Mouse (Mus musculus) midbrain, embryonic 15.5 days (tissue): ENCODE measurements around the gene Ddi2. TPM values are rescaled to one million over a fixed set of nuclear protein-coding genes. Genes with fewer than 3 reads are reported as not detected.
A peak's percentile ranks its signal among the peaks of the same experiment; 100 is the strongest.

Experiments
- ATAC-seq: fragments of 200-750 bp; cut with Nextera tagmentation; replicated peaks from 2 replicates; pipeline ENCODE4 v1.8.0; 2017; ENCODE audit warnings: moderate TSS enrichment
- H3K27ac ChIP-seq: fragments of 300-500 bp; sonication (generic); 2 replicates; pipeline ENCODE4 v1.5.1; 2015; ENCODE audit warnings: mild to moderate bottlenecking, inconsistent platforms
- H3K27me3 ChIP-seq: fragments of 300-500 bp; sonication (generic); replicated peaks from 2 replicates; pipeline ENCODE4 v1.6.1; 2015; ENCODE audit warnings: inconsistent platforms
- H3K36me3 ChIP-seq: fragments of 300-500 bp; sonication (generic); replicated peaks from 2 replicates; pipeline ENCODE4 v1.6.1; 2015; ENCODE audit warnings: inconsistent platforms
- H3K4me1 ChIP-seq: fragments of 300-500 bp; sonication (generic); 2 replicates; pipeline ENCODE4 v1.6.1; 2015; ENCODE audit warnings: inconsistent platforms
- H3K4me2 ChIP-seq: fragments of 300-500 bp; sonication (generic); 2 replicates; pipeline ENCODE4 v1.6.1; 2015; ENCODE audit warnings: inconsistent platforms, mild to moderate bottlenecking, moderate library complexity
- H3K4me3 ChIP-seq: fragments of 300-500 bp; sonication (generic); 2 replicates; pipeline ENCODE4 v1.5.1; 2015; ENCODE audit warnings: mild to moderate bottlenecking, inconsistent platforms
- H3K9ac ChIP-seq: fragments of 300-500 bp; sonication (generic); 2 replicates; pipeline ENCODE4 v1.6.1; 2015; ENCODE audit warnings: mild to moderate bottlenecking, inconsistent platforms
- H3K9me3 ChIP-seq: fragments of 300-500 bp; sonication (generic); 2 replicates; pipeline ENCODE4 v1.6.1; 2016; ENCODE audit warnings: inconsistent platforms
- WGBS: fragments of 180-500 bp; shearing (Covaris S2); methylation state at CpG from one replicate; pipeline ENCODE4 v1.1.7; 2015; ENCODE audit warnings: mixed read lengths; 5-methylcytosine and 5-hydroxymethylcytosine counted together
- polyA plus RNA-seq: library from polyadenylated mRNA; unstranded; fragments of >200 nt; fragmentation: Nextera tagmentation; extraction: Ambion mirVana; gene quantifications from 2 replicates; pipeline ENCODE4 v1.2.1, GENCODE M21; 2015

Gene Ddi2
- polyA plus RNA-seq, 1 experiment from 2014 or later = 13.3 TPM

- no peaks in the 10 kb centered on the region for H3K9me3 ChIP-seq
- peaks cover 11% of the 10 kb centered on the region for H3K4me1 ChIP-seq
- peak overlapping the region; percentile 46 for H3K27ac ChIP-seq
- peak overlapping the region; percentile 43 for H3K4me3 ChIP-seq
- H3K36me3 ChIP-seq = no peaks in the 10 kb centered on the region
- WGBS = 24% methylated on average over 9 of the region's 9 CpGs
- H3K9ac ChIP-seq = peak overlapping the region; percentile 35
- no peak for ATAC-seq
- H3K4me2 ChIP-seq = peak overlapping the region; percentile 66
- no peaks in the 10 kb centered on the region for H3K27me3 ChIP-seq
Measured at GRCm38 (mm10) chr4:141735206-141735560, 12.0 kb upstream of the Ddi2 start.

GRCm38 (mm10) chr4:141734446-141735205 is 11.4 kb upstream of the Ddi2 start:
- Histone ChIP-seq H3K27me3 (no peaks in the 10 kb centered on the region), H3K9ac (peak overlapping the region; percentile 35), H3K9me3 (no peaks in the 10 kb centered on the region), H3K36me3 (no peaks in the 10 kb centered on the region), H3K4me1 (peaks cover 11% of the 10 kb centered on the region), H3K27ac (peak overlapping the region; percentile 46), H3K4me3 (peak overlapping the region; percentile 43), H3K4me2 (peak overlapping the region; percentile 66)
- peak; percentile 99 for ATAC-seq
- WGBS = 5% methylated on average over 24 of the region's 24 CpGs

- ATAC-seq = no peak
- 78% methylated on average over 5 of the region's 5 CpGs for WGBS
- Histone ChIP-seq H3K9ac (no peak overlapping the region), H3K4me1 (peaks cover 11% of the 10 kb centered on the region), H3K4me3 (no peak overlapping the region), H3K36me3 (no peaks in the 10 kb centered on the region), H3K27me3 (no peaks in the 10 kb centered on the region), H3K9me3 (no peaks in the 10 kb centered on the region), H3K27ac (no peak overlapping the region), H3K4me2 (no peak overlapping the region)
Measured at GRCm38 (mm10) chr4:141731766-141732165, 8.5 kb upstream of the Ddi2 start.

GRCm38 (mm10) chr4:141730401-141730800 is 7.2 kb upstream of the Ddi2 start:
- WGBS = 86% methylated on average over 13 of the region's 13 CpGs

GRCm38 (mm10) chr4:141729266-141729665 is 6.0 kb upstream of the Ddi2 start:
- no peak for ATAC-seq
- Histone ChIP-seq H3K4me3 (no peak overlapping the region), H3K9ac (no peak overlapping the region), H3K27ac (no peak overlapping the region), H3K27me3 (no peaks in the 10 kb centered on the region), H3K36me3 (no peaks in the 10 kb centered on the region), H3K4me2 (no peak overlapping the region), H3K9me3 (no peaks in the 10 kb centered on the region), H3K4me1 (peaks cover 2% of the 10 kb centered on the region; the same call in 1 of the 2 replicates)
- 80% methylated on average over 3 of the region's 3 CpGs for WGBS

More at GRCm38 (mm10) chr4:141730401-141730800, 7.2 kb upstream of the Ddi2 start:
- Histone ChIP-seq H3K4me3 (no peak overlapping the region), H3K27ac (no peak overlapping the region), H3K9me3 (no peaks in the 10 kb centered on the region), H3K36me3 (no peaks in the 10 kb centered on the region), H3K9ac (no peak overlapping the region), H3K4me1 (peaks cover 10% of the 10 kb centered on the region), H3K27me3 (no peaks in the 10 kb centered on the region), H3K4me2 (no peak overlapping the region)
- ATAC-seq = no peak

GRCm38 (mm10) chr4:141725738-141726137 is 2.5 kb upstream of the Ddi2 start:
- H3K4me1 ChIP-seq = peaks cover 23% of the 10 kb centered on the region
- WGBS = 56% methylated on average over 3 of the region's 3 CpGs
- H3K27ac ChIP-seq = no peak overlapping the region
- H3K27me3 ChIP-seq = no peaks in the 10 kb centered on the region
- no peak overlapping the region for H3K4me2 ChIP-seq
- no peak overlapping the region for H3K4me3 ChIP-seq
- ATAC-seq = no peak
- H3K36me3 ChIP-seq = no peaks in the 10 kb centered on the region
- no peak overlapping the region for H3K9ac ChIP-seq
- no peaks in the 10 kb centered on the region for H3K9me3 ChIP-seq

- Histone ChIP-seq H3K4me3 (no peak overlapping the region), H3K4me1 (peaks cover 25% of the 10 kb centered on the region), H3K27me3 (no peaks in the 10 kb centered on the region), H3K4me2 (no peak overlapping the region), H3K27ac (no peak overlapping the region), H3K9ac (no peak overlapping the region), H3K9me3 (no peaks in the 10 kb centered on the region), H3K36me3 (no peaks in the 10 kb centered on the region)
- WGBS = 81% methylated on average over 5 of the region's 5 CpGs
- no peak for ATAC-seq
Measured at GRCm38 (mm10) chr4:141725277-141725676, 2.1 kb upstream of the Ddi2 start.

GRCm38 (mm10) chr4:141724594-141724993 is 1.4 kb upstream of the Ddi2 start:
- Histone ChIP-seq H3K4me2 (no peak overlapping the region), H3K36me3 (0 out of 2 replicates have a peak, but pooled peaks cover 4% of the 10 kb centered on the region), H3K4me3 (no peak overlapping the region), H3K9me3 (no peaks in the 10 kb centered on the region), H3K4me1 (peaks cover 25% of the 10 kb centered on the region), H3K27ac (no peak overlapping the region), H3K27me3 (no peaks in the 10 kb centered on the region), H3K9ac (no peak overlapping the region)
- no peak for ATAC-seq
- WGBS = 71% methylated on average over 11 of the region's 11 CpGs

GRCm38 (mm10) chr4:141723673-141724068 is 452 bp upstream of the Ddi2 start:
- WGBS = 9% methylated on average over 13 of the region's 13 CpGs
- Histone ChIP-seq H3K27ac (peak overlapping the region; percentile 91), H3K4me3 (peak overlapping the region; percentile 80), H3K27me3 (no peaks in the 10 kb centered on the region), H3K4me2 (peak overlapping the region; percentile 72), H3K4me1 (peaks cover 25% of the 10 kb centered on the region), H3K9ac (peak overlapping the region; percentile 90), H3K9me3 (no peaks in the 10 kb centered on the region), H3K36me3 (0 out of 2 replicates have a peak, but pooled peaks cover 5% of the 10 kb centered on the region)
- ATAC-seq = peak; percentile 75

- no peak overlapping the region; the same call in 1 of the 2 replicates for H3K9ac ChIP-seq
- H3K9me3 ChIP-seq = no peaks in the 10 kb centered on the region
- H3K36me3 ChIP-seq = 0 out of 2 replicates have a peak, but pooled peaks cover 5% of the 10 kb centered on the region
- peaks cover 25% of the 10 kb centered on the region for H3K4me1 ChIP-seq
- 83% methylated on average over 6 of the region's 6 CpGs for WGBS
- peak overlapping the region; percentile 80 for H3K4me3 ChIP-seq
- no peak for ATAC-seq
- no peak overlapping the region for H3K27ac ChIP-seq
- H3K4me2 ChIP-seq = peak overlapping the region; percentile 72
- no peaks in the 10 kb centered on the region for H3K27me3 ChIP-seq
Measured at GRCm38 (mm10) chr4:141721961-141722360, 1.3 kb downstream of the Ddi2 start.

GRCm38 (mm10) chr4:141720761-141721523 is 2.3 kb downstream of the Ddi2 start:
- no peaks in the 10 kb centered on the region for H3K27me3 ChIP-seq
- 82% methylated on average over 6 of the region's 6 CpGs for WGBS
- H3K4me3 ChIP-seq = no peak overlapping the region
- no peak overlapping the region for H3K9ac ChIP-seq
- no peak overlapping the region for H3K4me2 ChIP-seq
- H3K9me3 ChIP-seq = no peaks in the 10 kb centered on the region
- peaks cover 25% of the 10 kb centered on the region for H3K4me1 ChIP-seq
- H3K27ac ChIP-seq = no peak overlapping the region
- 0 out of 2 replicates have a peak, but pooled peaks cover 5% of the 10 kb centered on the region for H3K36me3 ChIP-seq
- ATAC-seq = no peak

GRCm38 (mm10) chr4:141719304-141719703 is 3.9 kb downstream of the Ddi2 start:
- 97% methylated on average over 1 of the region's 1 CpGs for WGBS
- Histone ChIP-seq H3K9me3 (no peaks in the 10 kb centered on the region), H3K27me3 (no peaks in the 10 kb centered on the region), H3K27ac (no peak overlapping the region), H3K4me2 (no peak overlapping the region), H3K4me3 (no peak overlapping the region), H3K36me3 (0 out of 2 replicates have a peak, but pooled peaks cover 5% of the 10 kb centered on the region), H3K4me1 (peaks cover 25% of the 10 kb centered on the region), H3K9ac (no peak overlapping the region)
- no peak for ATAC-seq
